Mouse (Mus musculus) myocyte (in vitro differentiated cells): ENCODE measurements around the gene Ak1. TPM values are rescaled to one million over a fixed set of nuclear protein-coding genes. Genes with fewer than 3 reads are reported as not detected.

ENCODE experiments used
- H3K27me3 ChIP-seq: one replicate; pipeline ENCODE4 v1.6.1; 2011; ENCODE audit not compliant: control insufficient read depth, insufficient read depth, insufficient read length
- H3K36me3 ChIP-seq: one replicate; pipeline ENCODE4 v1.6.1; 2011; ENCODE audit not compliant: control insufficient read depth, insufficient read depth
- H3K4me2 ChIP-seq: one replicate; pipeline ENCODE4 v1.6.1; 2011; ENCODE audit warnings: low read depth, control low read depth
- H3K4me3 ChIP-seq: one replicate; pipeline ENCODE4 v1.5.1; 2011; ENCODE audit warnings: mild to moderate bottlenecking, control low read depth, moderate library complexity
- H3K79me2 ChIP-seq: one replicate; pipeline ENCODE4 v1.6.1; 2011; ENCODE audit not compliant: control insufficient read depth, insufficient read depth
- H3ac ChIP-seq: one replicate; pipeline ENCODE4 v1.6.1; 2011; ENCODE audit not compliant: control insufficient read depth, insufficient read length
- CEBPB ChIP-seq: IDR thresholded peaks from 2 replicates; pipeline ENCODE4 v1.6.1; 2011; ENCODE audit warnings: mild to moderate bottlenecking, moderate library complexity; ENCODE audit not compliant: poor library complexity, insufficient read depth, severe bottlenecking
- E2F4 ChIP-seq: IDR thresholded peaks from one replicate; pipeline ENCODE4 v1.6.1; 2011; ENCODE audit warnings: mild to moderate bottlenecking, control low read depth, moderate library complexity; ENCODE audit not compliant: insufficient read depth
- MAX ChIP-seq: IDR thresholded peaks from one replicate; pipeline ENCODE4 v1.6.1; 2011; ENCODE audit warnings: low read depth, mild to moderate bottlenecking, control low read depth
- MYOD1 ChIP-seq, 3 experiments: IDR thresholded peaks; one replicate each; pipeline ENCODE4 v1.6.1; 2011; ENCODE audit warnings: control low read depth in 2 of 3, low read depth in 2 of 3, mild to moderate bottlenecking in 2 of 3, moderate library complexity in 1 of 3; ENCODE audit not compliant: insufficient read length in 2 of 3, control insufficient read depth in 1 of 3
- MYOG ChIP-seq, 3 experiments: IDR thresholded peaks; one replicate each; pipeline ENCODE4 v1.6.1; 2011; ENCODE audit warnings: control low read depth in 2 of 3, low read depth in 2 of 3, mild to moderate bottlenecking in 2 of 3; ENCODE audit not compliant: insufficient read length in 2 of 3, control insufficient read depth in 1 of 3, insufficient read depth in 1 of 3
- POLR2A ChIP-seq: IDR thresholded peaks from one replicate; pipeline ENCODE4 v1.6.1; 2011; ENCODE audit warnings: low read depth, mild to moderate bottlenecking, control low read depth, moderate library complexity; ENCODE audit not compliant: insufficient read length
- POLR2AphosphoS2 ChIP-seq: IDR thresholded peaks from one replicate; pipeline ENCODE4 v1.6.1; 2011; ENCODE audit warnings: low read depth, control low read depth; ENCODE audit not compliant: insufficient read length
- REST ChIP-seq: IDR thresholded peaks from one replicate; pipeline ENCODE4 v1.6.1; 2011; ENCODE audit warnings: mild to moderate bottlenecking, control low read depth, moderate library complexity; ENCODE audit not compliant: insufficient read depth, insufficient read length
- SRF ChIP-seq: IDR thresholded peaks from one replicate; pipeline ENCODE4 v1.6.1; 2011; ENCODE audit warnings: low read depth; ENCODE audit not compliant: control insufficient read depth, insufficient read length
- TCF12 ChIP-seq: IDR thresholded peaks from one replicate; pipeline ENCODE4 v1.6.1; 2011; ENCODE audit warnings: mild to moderate bottlenecking, control low read depth; ENCODE audit not compliant: poor library complexity, insufficient read depth, severe bottlenecking
- TCF3 ChIP-seq: IDR thresholded peaks from one replicate; pipeline ENCODE4 v1.6.1; 2011; ENCODE audit warnings: low read depth, control low read depth; ENCODE audit not compliant: insufficient read length
- USF1 ChIP-seq: IDR thresholded peaks from one replicate; pipeline ENCODE4 v1.6.1; 2011; ENCODE audit warnings: low read depth, mild to moderate bottlenecking, control low read depth, moderate library complexity
- polyA plus RNA-seq: library from polyadenylated mRNA; unstranded; fragments of >200 nt; fragmentation: generic; extraction: Trizol; gene quantifications from one replicate; pipeline ENCODE4 v1.2.1, GENCODE M21; 2012; ENCODE audit warnings: missing spikeins

The Ak1 gene
- polyA plus RNA-seq, 1 experiment, result 265 TPM

- H3K79me2 ChIP-seq, result no peaks in the 10 kb centered on the region
- H3K27me3 ChIP-seq, result no peaks in the 10 kb centered on the region
- H3ac ChIP-seq, result no peak overlapping the region
- no peak for TF ChIP-seq SRF
- TF ChIP-seq USF1, result no peak
- TF ChIP-seq MYOD1 (IDR thresholded peaks at IDR 0.05; ENCODE audit: control insufficient read depth in 1 of 3, insufficient read length in 2 of 3, low read depth in 2 of 3), result no peak
- TF ChIP-seq TCF12, result no peak
- no peak for TF ChIP-seq CEBPB
- TF ChIP-seq TCF3, result no peak
- TF ChIP-seq REST, result no peak
- TF ChIP-seq POLR2A, result no peak
- H3K4me3 ChIP-seq, result no peak overlapping the region
- H3K4me2 ChIP-seq, result no peak overlapping the region
- no peaks in the 10 kb centered on the region for H3K36me3 ChIP-seq
These were observed 16.3 kb downstream of the Ak1 start for GRCm38 (mm10) chr2:32637778-32638281.

DNA sequence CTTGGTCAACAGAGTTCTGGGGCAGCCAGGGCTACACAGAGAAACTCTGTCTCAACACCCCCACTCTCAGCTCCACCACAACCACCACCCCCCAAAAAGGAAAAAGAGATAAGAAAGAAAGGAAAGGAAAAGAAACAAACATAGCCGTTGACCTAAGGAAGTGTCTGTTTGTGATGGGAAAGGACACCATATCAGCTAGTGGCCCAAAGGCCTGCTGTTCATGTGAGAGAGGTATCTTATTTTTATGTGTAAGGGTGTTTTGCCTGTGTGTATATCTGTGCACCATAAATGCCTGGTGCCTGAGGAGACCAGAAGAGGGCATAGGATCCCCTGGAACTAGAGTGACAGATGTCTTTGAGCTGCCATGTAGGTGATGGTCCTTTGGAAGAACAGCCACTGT, 18.1 kb downstream of the Ak1 start:
- Histone ChIP-seq H3K27me3 (no peaks in the 10 kb centered on the region), H3K4me3 (no peak overlapping the region), H3K79me2 (no peaks in the 10 kb centered on the region), H3ac (no peak overlapping the region), H3K4me2 (no peak overlapping the region), H3K36me3 (no peaks in the 10 kb centered on the region)
- TF ChIP-seq POLR2A, result no peak
- no peak for TF ChIP-seq MAX
- no peak for TF ChIP-seq USF1
- no peak for TF ChIP-seq CEBPB
- no peak for TF ChIP-seq MYOG (IDR thresholded peaks at IDR 0.05; ENCODE audit: control insufficient read depth in 1 of 3, insufficient read depth in 1 of 3, insufficient read length in 2 of 3, low read depth in 2 of 3)
- no peak for TF ChIP-seq POLR2AphosphoS2
- TF ChIP-seq TCF12, result no peak
- no peak for TF ChIP-seq MYOD1 (IDR thresholded peaks at IDR 0.05; ENCODE audit: control insufficient read depth in 1 of 3, insufficient read length in 2 of 3, low read depth in 2 of 3)
- no peak for TF ChIP-seq REST
- no peak for TF ChIP-seq E2F4

DNA sequence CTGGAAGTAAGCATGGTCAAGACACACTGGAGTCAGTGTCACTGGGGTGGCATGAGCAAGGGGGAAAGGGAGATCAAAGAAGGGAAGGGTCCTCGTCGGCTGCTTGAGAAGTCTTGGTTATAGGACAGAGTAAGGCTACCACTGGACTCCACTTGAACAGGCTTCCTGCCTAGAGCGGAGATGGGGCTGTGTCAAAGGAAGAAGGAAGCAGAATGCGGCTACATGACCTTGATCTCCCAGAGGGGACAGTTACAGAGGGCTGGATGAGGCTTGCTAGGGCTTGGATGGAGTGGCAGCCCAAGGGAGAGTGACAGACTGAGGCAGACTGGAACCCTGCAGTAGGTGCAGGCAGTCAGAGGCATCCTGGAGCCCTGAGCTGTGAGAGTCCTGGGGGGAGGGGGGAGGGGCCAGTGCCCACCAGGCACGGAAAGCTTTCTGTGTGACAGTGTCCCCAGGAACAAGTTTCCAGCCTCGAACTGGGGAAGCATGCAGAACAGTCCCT, 19.0 kb downstream of the Ak1 start:
- Histone ChIP-seq H3K4me2 (no peak overlapping the region), H3K79me2 (no peaks in the 10 kb centered on the region), H3K4me3 (no peak overlapping the region), H3K27me3 (no peaks in the 10 kb centered on the region), H3K36me3 (no peaks in the 10 kb centered on the region), H3ac (no peak overlapping the region)
- TF ChIP-seq POLR2AphosphoS2, result no peak
- TF ChIP-seq CEBPB, result no peak
- no peak for TF ChIP-seq TCF3
- TF ChIP-seq POLR2A, result no peak

GRCm38 (mm10) chr2:32641810-32642209, 20.3 kb downstream of the Ak1 start:
- Histone ChIP-seq H3K4me3 (no peak overlapping the region), H3K36me3 (no peaks in the 10 kb centered on the region), H3K79me2 (no peaks in the 10 kb centered on the region), H3K4me2 (no peak overlapping the region), H3ac (no peak overlapping the region), H3K27me3 (no peaks in the 10 kb centered on the region)
- TF ChIP-seq TCF3 (no peak), MYOG (IDR thresholded peaks at IDR 0.05; ENCODE audit: control insufficient read depth in 1 of 3, insufficient read depth in 1 of 3, insufficient read length in 2 of 3, low read depth in 2 of 3) (no peak), CEBPB (no peak), MAX (no peak), USF1 (no peak), SRF (no peak), POLR2AphosphoS2 (no peak), TCF12 (no peak), REST (no peak), E2F4 (no peak), POLR2A (no peak), MYOD1 (IDR thresholded peaks at IDR 0.05; ENCODE audit: control insufficient read depth in 1 of 3, insufficient read length in 2 of 3, low read depth in 2 of 3) (no peak)

GRCm38 (mm10) chr2:32642813-32643212, 21.3 kb downstream of the Ak1 start:
- no peak overlapping the region for H3K4me3 ChIP-seq
- H3K79me2 ChIP-seq, result no peaks in the 10 kb centered on the region
- no peak overlapping the region for H3K4me2 ChIP-seq
- H3ac ChIP-seq, result no peak overlapping the region
- no peaks in the 10 kb centered on the region for H3K36me3 ChIP-seq
- no peaks in the 10 kb centered on the region for H3K27me3 ChIP-seq
- TF ChIP-seq CEBPB (no peak), POLR2A (no peak)

DNA sequence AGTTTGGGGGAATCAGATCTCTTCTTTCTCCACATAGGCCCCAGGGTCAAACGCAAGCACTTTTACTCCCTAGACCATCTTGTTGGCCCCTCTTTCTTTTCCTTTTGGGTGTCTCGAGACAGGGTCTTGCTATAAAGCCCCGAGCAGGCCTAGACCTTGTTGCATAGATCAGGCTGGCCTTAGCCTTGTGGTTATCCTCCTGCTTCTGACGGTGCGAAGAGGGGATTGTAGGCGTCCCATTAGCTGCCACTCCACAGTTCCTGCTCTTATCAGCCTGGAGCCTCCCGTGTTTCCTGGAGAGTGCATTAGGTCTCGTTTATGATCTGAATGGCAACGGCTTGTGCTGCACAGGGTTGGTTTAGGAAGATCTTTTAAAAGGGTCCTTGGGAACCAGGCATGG, 22.5 kb downstream of the Ak1 start:
- Histone ChIP-seq H3K36me3 (no peaks in the 10 kb centered on the region), H3K4me3 (no peak overlapping the region), H3K4me2 (no peak overlapping the region), H3ac (no peak overlapping the region), H3K27me3 (no peaks in the 10 kb centered on the region), H3K79me2 (no peaks in the 10 kb centered on the region)
- TF ChIP-seq MAX, result no peak
- no peak for TF ChIP-seq TCF12
- TF ChIP-seq REST, result no peak
- no peak for TF ChIP-seq POLR2A
- TF ChIP-seq CEBPB, result no peak
- TF ChIP-seq MYOG (IDR thresholded peaks at IDR 0.05; ENCODE audit: control insufficient read depth in 1 of 3, insufficient read depth in 1 of 3, insufficient read length in 2 of 3, low read depth in 2 of 3), result no peak
- no peak for TF ChIP-seq USF1
- TF ChIP-seq E2F4, result no peak
- no peak for TF ChIP-seq TCF3
- TF ChIP-seq MYOD1 (IDR thresholded peaks at IDR 0.05; ENCODE audit: control insufficient read depth in 1 of 3, insufficient read length in 2 of 3, low read depth in 2 of 3), result no peak
- no peak for TF ChIP-seq POLR2AphosphoS2
- no peak for TF ChIP-seq SRF
